Comparison of ENCODE assay signal across 9 mouse cellular contexts in the genomic region with DNA sequence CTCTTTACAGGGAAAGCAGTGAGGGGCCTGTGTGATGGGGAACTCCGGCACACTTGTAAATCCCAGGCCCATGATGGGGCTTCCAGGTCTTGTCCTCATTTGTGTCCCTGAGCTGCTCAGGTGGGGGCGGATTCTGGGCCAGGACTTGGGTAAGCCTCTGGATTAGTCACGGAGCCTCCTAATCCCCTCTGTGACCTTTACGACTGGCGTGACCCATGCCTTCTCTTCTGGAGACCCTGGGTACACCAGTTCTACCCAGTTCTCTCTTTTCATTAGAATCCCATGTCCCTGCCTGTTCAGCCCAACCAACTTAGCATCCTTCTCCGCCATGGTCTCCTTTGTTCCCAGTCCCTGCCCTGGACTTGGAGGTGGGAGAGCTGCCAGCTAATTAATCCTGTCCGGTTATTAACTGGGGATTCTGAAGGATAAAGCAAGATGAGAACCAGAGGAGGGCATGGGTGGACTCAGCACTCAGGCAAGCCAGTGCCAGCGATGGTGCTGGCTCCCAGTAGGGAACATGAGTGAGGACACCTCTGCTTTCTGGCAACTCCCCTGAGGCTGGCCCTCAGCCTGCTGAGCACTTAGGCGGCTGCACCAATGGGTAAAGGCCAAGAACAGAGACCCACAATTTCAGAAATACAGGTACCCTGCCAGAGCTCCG. TPM values are rescaled to one million over a fixed set of nuclear protein-coding genes. Genes with fewer than 3 reads are reported as not detected.
DNase-seq lines count a peak whose midpoint lies in the region; ATAC-seq and TF ChIP-seq lines count a peak whose summit lies in the region.
"Had no signal": no experiment of that assay in that cellular context is flagged by ENCODE, and none has a peak within 500 bp of the region (broad histone marks: within the 10 kb centered on the region; RNA-seq: fewer than 3 reads in every experiment).

No protein-coding gene starts in this region.

- no peak for TF ChIP-seq CTCF in E14TG2a.4 (conservative IDR thresholded peaks at IDR 0.05; ENCODE audit: low read length)

- H3K9me3 ChIP-seq in erythroblast, embryonic 14.5 days (ENCODE audit: control insufficient read depth, low read length) = no peaks in the 10 kb centered on the region
- H3K9me3 ChIP-seq in E14TG2a.4 (ENCODE audit: low read length) = no peaks in the 10 kb centered on the region
- no peaks in the 10 kb centered on the region for H3K9me3 ChIP-seq in forebrain, embryonic 11.5 days (ENCODE audit: control insufficient read depth, low read length)
- H3K9me3 ChIP-seq in liver, embryonic 12.5 days (replicated peaks) = no peaks in the 10 kb centered on the region

- peak; percentile 55 for DNase-seq in forebrain, embryonic 11.5 days (ENCODE audit: low spot score)
- DNase-seq in gastrocnemius, adult 18-20 months (ENCODE audit: low spot score) = no peak
- no peak for DNase-seq in left cerebral cortex, adult 9 months (ENCODE audit: low spot score in 2 of 2)
- DNase-seq: adrenal gland, postnatal 14 days had no signal

- H3K36me3 ChIP-seq in erythroblast, embryonic 14.5 days (ENCODE audit: control insufficient read depth) = peaks cover 27% of the 10 kb centered on the region
- peaks cover 26% of the 10 kb centered on the region for H3K36me3 ChIP-seq in E14TG2a.4 (ENCODE audit: insufficient read depth, low read length)
- peaks cover 17% of the 10 kb centered on the region; the same call in 1 of the 2 replicates for H3K36me3 ChIP-seq in forebrain, embryonic 11.5 days (ENCODE audit: control insufficient read depth, insufficient read depth, low read length)
- peaks cover 26% of the 10 kb centered on the region for H3K36me3 ChIP-seq in liver, embryonic 12.5 days

- peak overlapping the region; percentile 46; the same call in 1 of the 2 replicates for H3K4me2 ChIP-seq in forebrain, embryonic 11.5 days (ENCODE audit: low read depth, low read length, severe bottlenecking)
- peak overlapping the region; percentile 65 for H3K4me2 ChIP-seq in liver, embryonic 12.5 days

- H3K9ac ChIP-seq in forebrain, embryonic 11.5 days (ENCODE audit: low read length) = no peak overlapping the region
- H3K9ac ChIP-seq in liver, embryonic 12.5 days = no peak overlapping the region

- WGBS in forebrain, embryonic 11.5 days = 18% methylated on average over 10 of the region's 10 CpGs
- 73% methylated on average over 10 of the region's 10 CpGs for whole genome bisulfite sequencing in liver, embryonic 12.5 days (ENCODE audit: insufficient replicate concordance)

- H3K27ac ChIP-seq in forebrain, embryonic 11.5 days (ENCODE audit: low read depth, low read length) = peak overlapping the region; percentile 20; the same call in 1 of the 2 replicates
- no peak overlapping the region for H3K27ac ChIP-seq in liver, embryonic 12.5 days

- peak overlapping the region; percentile 92 for H3K4me3 ChIP-seq in erythroblast, embryonic 14.5 days (replicated peaks)
- H3K4me3 ChIP-seq in E14TG2a.4 (replicated peaks; ENCODE audit: low read length) = peak overlapping the region; percentile 50; the same call in 1 of the 2 replicates
- H3K4me3 ChIP-seq in forebrain, embryonic 11.5 days (ENCODE audit: low read depth, low read length) = no peak overlapping the region
- H3K4me3 ChIP-seq in liver, embryonic 12.5 days = peak overlapping the region; percentile 93; the same call in 1 of the 2 replicates

- peaks cover 6% of the 10 kb centered on the region; the same call in 1 of the 2 replicates for H3K27me3 ChIP-seq in erythroblast, embryonic 14.5 days (ENCODE audit: control insufficient read depth)
- H3K27me3 ChIP-seq in E14TG2a.4 (ENCODE audit: insufficient read depth, low read length) = peaks cover 10% of the 10 kb centered on the region
- no peaks in the 10 kb centered on the region for H3K27me3 ChIP-seq in forebrain, embryonic 11.5 days (ENCODE audit: control insufficient read depth, insufficient read depth, low read length)
- peaks cover 22% of the 10 kb centered on the region for H3K27me3 ChIP-seq in liver, embryonic 12.5 days (replicated peaks)

- H3K4me1 ChIP-seq in erythroblast, embryonic 14.5 days (ENCODE audit: control insufficient read depth) = peaks cover 32% of the 10 kb centered on the region
- peaks cover 54% of the 10 kb centered on the region for H3K4me1 ChIP-seq in E14TG2a.4 (replicated peaks; ENCODE audit: low read depth, low read length)
- peaks cover 14% of the 10 kb centered on the region for H3K4me1 ChIP-seq in forebrain, embryonic 11.5 days (replicated peaks; ENCODE audit: control insufficient read depth, insufficient read depth, low read length)
- H3K4me1 ChIP-seq in liver, embryonic 12.5 days = peaks cover 36% of the 10 kb centered on the region

- no peak for ATAC-seq in erythroblast, adult 5-6 weeks (replicated peaks; ENCODE audit: low FRiP score, poor library complexity, severe bottlenecking)
- no peak for ATAC-seq in forebrain, embryonic 11.5 days (replicated peaks; ENCODE audit: low FRiP score)
- ATAC-seq in liver, embryonic 12.5 days = no peak
- ATAC-seq in CD4-positive, CD25-positive, alpha-beta regulatory T cell, adult 4 months = no peak

RNA-seq across cellular contexts. Expression of a gene that starts 1.1 kb away (rescaled TPM):
- polyA plus RNA-seq in erythroblast, embryonic 14.5 days (2012) = 21.7 and 22.4 TPM in 2 replicates
- 10.6 and 10.7 TPM in 2 replicates for total RNA-seq in erythroblast, adult 5-6 weeks (2015; ENCODE audit: low replicate concordance)
- 11.6 and 14.5 TPM in 2 replicates for total RNA-seq in erythroblast, adult 5-6 weeks (2017; ENCODE audit: low replicate concordance)
- 194 and 207 TPM in 2 replicates for polyA plus RNA-seq in forebrain, embryonic 11.5 days (2014; fragmentation: Nextera tagmentation; extraction: Ambion mirVana)
- polyA plus RNA-seq in liver, embryonic 12.5 days (2016; fragmentation: Nextera tagmentation; extraction: Ambion mirVana) = 47.1 and 54.2 TPM in 2 replicates
- total RNA-seq in gastrocnemius, adult 18-20 months (2021) = 10 to 100 TPM; 25.3 to 34.6 TPM
- 10 to 100 TPM; 20.8 to 21.4 TPM for polyA plus RNA-seq in CD4-positive, CD25-positive, alpha-beta regulatory T cell, adult 4 months (2017; shearing (Covaris generic))

RNA-seq across cellular contexts. Expression of a gene that starts 9.1 kb away (rescaled TPM):
- 0.02 and 0.04 TPM in 2 replicates for polyA plus RNA-seq in erythroblast, embryonic 14.5 days (2012)
- 0.38 TPM in 1 of 2 replicates, not detected in the other for total RNA-seq in erythroblast, adult 5-6 weeks (2015; ENCODE audit: low replicate concordance)
- total RNA-seq in erythroblast, adult 5-6 weeks (2017; ENCODE audit: low replicate concordance) = 0.09 TPM in 1 of 2 replicates, not detected in the other
- 0.37 and 0.45 TPM in 2 replicates for polyA plus RNA-seq in forebrain, embryonic 11.5 days (2014; fragmentation: Nextera tagmentation; extraction: Ambion mirVana)
- 0.27 and 0.50 TPM in 2 replicates for polyA plus RNA-seq in liver, embryonic 12.5 days (2016; fragmentation: Nextera tagmentation; extraction: Ambion mirVana)
- under 1 TPM in 1 of 2 experiments, not detected in 1; 0.28 TPM for total RNA-seq in gastrocnemius, adult 18-20 months (2021)
- not detected for polyA plus RNA-seq in CD4-positive, CD25-positive, alpha-beta regulatory T cell, adult 4 months (2017; shearing (Covaris generic))

RNA-seq across cellular contexts. Expression of a gene that starts 15.3 kb away (rescaled TPM):
- polyA plus RNA-seq in erythroblast, embryonic 14.5 days (2012) = 1.1 and 1.4 TPM in 2 replicates
- total RNA-seq in erythroblast, adult 5-6 weeks (2015; ENCODE audit: low replicate concordance) = 1.5 and 2.3 TPM in 2 replicates
- 0.43 and 3.1 TPM in 2 replicates for total RNA-seq in erythroblast, adult 5-6 weeks (2017; ENCODE audit: low replicate concordance)
- polyA plus RNA-seq in forebrain, embryonic 11.5 days (2014; fragmentation: Nextera tagmentation; extraction: Ambion mirVana) = 84.8 and 88.2 TPM in 2 replicates
- 61.4 and 67.0 TPM in 2 replicates for polyA plus RNA-seq in liver, embryonic 12.5 days (2016; fragmentation: Nextera tagmentation; extraction: Ambion mirVana)
- total RNA-seq in gastrocnemius, adult 18-20 months (2021) = 10 to 100 TPM; 13.4 to 14.3 TPM
- 10 to 100 TPM; 26.2 to 36.3 TPM for polyA plus RNA-seq in CD4-positive, CD25-positive, alpha-beta regulatory T cell, adult 4 months (2017; shearing (Covaris generic))

RNA-seq across cellular contexts. Expression of a gene that starts 31.0 kb away (rescaled TPM):
- 0.04 TPM in 1 of 2 replicates, not detected in the other for polyA plus RNA-seq in erythroblast, embryonic 14.5 days (2012)
- not detected in 2 replicates for total RNA-seq in erythroblast, adult 5-6 weeks (2015; ENCODE audit: low replicate concordance)
- total RNA-seq in erythroblast, adult 5-6 weeks (2017; ENCODE audit: low replicate concordance) = not detected in 2 replicates
- polyA plus RNA-seq in forebrain, embryonic 11.5 days (2014; fragmentation: Nextera tagmentation; extraction: Ambion mirVana) = 1.4 and 1.6 TPM in 2 replicates
- 0.77 and 0.81 TPM in 2 replicates for polyA plus RNA-seq in liver, embryonic 12.5 days (2016; fragmentation: Nextera tagmentation; extraction: Ambion mirVana)
- total RNA-seq in gastrocnemius, adult 18-20 months (2021) = not detected
- 1 to 10 TPM; 3.1 to 5.2 TPM for polyA plus RNA-seq in CD4-positive, CD25-positive, alpha-beta regulatory T cell, adult 4 months (2017; shearing (Covaris generic))

RNA-seq across cellular contexts. Expression of a gene that starts 31.9 kb away (rescaled TPM):
- 0.01 and 0.04 TPM in 2 replicates for polyA plus RNA-seq in erythroblast, embryonic 14.5 days (2012)
- not detected in 2 replicates for total RNA-seq in erythroblast, adult 5-6 weeks (2015; ENCODE audit: low replicate concordance)
- total RNA-seq in erythroblast, adult 5-6 weeks (2017; ENCODE audit: low replicate concordance) = not detected in 2 replicates
- polyA plus RNA-seq in forebrain, embryonic 11.5 days (2014; fragmentation: Nextera tagmentation; extraction: Ambion mirVana) = 5.2 and 6.6 TPM in 2 replicates
- 0.10 and 0.32 TPM in 2 replicates for polyA plus RNA-seq in liver, embryonic 12.5 days (2016; fragmentation: Nextera tagmentation; extraction: Ambion mirVana)
- not detected for total RNA-seq in gastrocnemius, adult 18-20 months (2021)
- not detected for polyA plus RNA-seq in CD4-positive, CD25-positive, alpha-beta regulatory T cell, adult 4 months (2017; shearing (Covaris generic))

Comparison
In these comparisons a context has a peak if more than half of its experiments do, and no peak if none do; other contexts are left out.
1. RNA of a gene that starts 15.3 kb away (polyA plus RNA-seq): 84.8 to 88.2 TPM in forebrain, embryonic 11.5 days, 61.4 to 67.0 TPM in liver, embryonic 12.5 days and 26.2 to 36.3 TPM in CD4-positive, CD25-positive, alpha-beta regulatory T cell, adult 4 months; 1.1 to 1.4 TPM in erythroblast, embryonic 14.5 days; every median in the first group is over 10 times any median in the second.